Mouse (Mus musculus): ENCODE data around the gene Aff2.

Aff2 gene

DNA sequence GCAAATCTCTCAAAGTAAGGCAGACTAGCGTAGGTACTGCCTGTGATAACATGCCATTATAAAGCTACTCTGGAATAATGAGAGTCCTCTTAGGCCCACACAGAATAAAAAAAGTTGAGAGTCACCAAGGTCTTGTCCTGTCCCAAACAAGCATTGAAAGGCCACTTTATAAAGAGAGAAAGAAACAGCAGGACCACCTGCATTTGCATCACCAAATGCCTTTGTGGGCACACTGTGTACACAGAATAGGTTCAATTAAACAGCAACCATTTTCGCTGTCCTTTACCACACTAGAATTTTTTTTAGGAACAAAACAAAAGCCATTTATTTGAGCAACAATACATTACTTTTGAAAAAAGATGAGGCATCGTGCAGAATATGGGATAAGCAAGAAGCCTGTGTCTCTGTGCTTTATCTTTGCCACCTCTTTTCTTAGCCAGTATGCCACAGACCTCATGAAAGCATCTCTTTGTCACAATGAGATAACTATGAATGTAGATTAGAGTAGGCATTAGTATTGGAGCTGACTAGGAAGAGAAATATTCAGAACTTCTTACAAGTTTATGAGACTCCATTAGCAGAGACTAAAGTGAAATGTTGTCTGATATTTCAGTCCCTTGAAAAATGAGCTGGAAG, 385.0 kb downstream of the Aff2 start:
- no peak for DNase-seq

GRCm38 (mm10) chrX:69801890-69802439, 441.9 kb downstream of the Aff2 start:
- DNase-seq: no peak

GRCm38 (mm10) chrX:69802481-69802880, 442.4 kb downstream of the Aff2 start:
- DNase-seq: no peak

GRCm38 (mm10) chrX:69811798-69812197, 451.7 kb downstream of the Aff2 start:
- no peak for DNase-seq

- no peak for DNase-seq
Observed at GRCm38 (mm10) chrX:69815054-69815453, 455.0 kb downstream of the Aff2 start.

DNA sequence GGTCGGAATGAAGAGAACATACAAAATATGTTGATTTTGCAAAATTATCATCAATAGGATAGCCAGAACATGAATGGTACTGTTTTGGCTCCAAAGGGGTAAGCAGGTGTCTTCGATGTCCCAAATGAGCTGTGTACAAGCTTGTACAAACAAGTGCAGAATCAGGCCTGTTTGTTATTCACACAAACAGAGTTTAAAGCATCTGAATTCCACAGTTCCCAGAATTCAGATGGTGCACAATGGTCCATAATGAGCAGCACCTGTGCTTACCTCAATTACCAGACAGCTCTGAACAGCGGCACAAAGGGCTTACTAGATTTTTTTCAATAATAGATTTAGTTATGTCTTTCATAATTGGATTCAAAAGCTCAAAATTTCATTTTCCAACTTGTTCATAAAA, 457.6 kb downstream of the Aff2 start:
- no peak for DNase-seq

- no peak for DNase-seq
Observed at GRCm38 (mm10) chrX:69818188-69818587, 458.1 kb downstream of the Aff2 start.

- no peak for DNase-seq
Observed at GRCm38 (mm10) chrX:69867601-69868000, 507.5 kb downstream of the Aff2 start.

GRCm38 (mm10) chrX:69891713-69892112, 531.6 kb downstream of the Aff2 start:
- no peak for DNase-seq

Data from lung, postnatal 4 days (tissue).